Mouse (Mus musculus) CD4-positive, CD25-positive, alpha-beta regulatory T cell, adult 2 months (primary cell): ENCODE data around the gene Postn.

Experiments used
- DNase-seq: peaks from one replicate; pipeline ENCODE4 v3.0.0-alpha.2; 2012; ENCODE audit warnings: low read depth, low spot score

Postn gene

DNA sequence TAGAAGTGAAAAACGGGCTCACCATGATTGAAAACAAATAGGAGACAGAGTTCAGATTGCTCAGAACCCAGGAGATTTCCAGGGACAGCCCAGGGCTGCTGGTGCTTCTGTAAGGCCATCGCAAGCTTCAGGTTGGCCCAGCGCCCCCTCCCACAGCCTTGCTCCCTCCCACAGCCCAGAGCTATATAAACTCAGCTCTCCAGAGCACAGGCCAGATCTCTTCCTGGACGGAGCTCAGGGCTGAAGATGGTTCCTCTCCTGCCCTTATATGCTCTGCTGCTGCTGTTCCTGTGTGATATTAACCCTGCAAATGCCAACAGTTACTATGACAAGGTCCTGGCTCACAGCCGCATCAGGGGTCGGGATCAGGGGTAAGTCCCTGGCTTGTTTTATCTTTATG is at the start of gene Postn:
TSS of gene Postn (plus strand) at position 213 of the 400 bp plus-strand sequence.
- DNase-seq, result no peak

DNA sequence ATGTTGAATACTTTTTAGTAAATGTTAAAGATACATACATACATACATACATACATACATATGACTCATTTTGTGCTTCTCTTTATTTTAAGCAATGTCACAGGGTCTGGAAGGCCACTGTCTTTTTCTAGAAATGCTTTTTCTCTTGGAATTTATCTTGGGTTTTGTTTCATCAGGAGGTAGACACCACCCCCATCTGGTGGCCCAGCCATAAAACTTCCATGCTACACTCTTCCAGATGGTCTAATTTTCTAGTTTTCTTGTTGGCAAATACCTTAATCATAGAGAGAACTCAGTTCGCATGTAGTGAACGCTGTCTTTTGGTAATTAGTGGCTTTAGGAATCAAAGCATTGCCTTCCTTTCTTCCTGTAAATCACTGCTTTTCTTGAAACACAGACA is 46.9 kb upstream of the Postn start:
- no peak for DNase-seq

DNA sequence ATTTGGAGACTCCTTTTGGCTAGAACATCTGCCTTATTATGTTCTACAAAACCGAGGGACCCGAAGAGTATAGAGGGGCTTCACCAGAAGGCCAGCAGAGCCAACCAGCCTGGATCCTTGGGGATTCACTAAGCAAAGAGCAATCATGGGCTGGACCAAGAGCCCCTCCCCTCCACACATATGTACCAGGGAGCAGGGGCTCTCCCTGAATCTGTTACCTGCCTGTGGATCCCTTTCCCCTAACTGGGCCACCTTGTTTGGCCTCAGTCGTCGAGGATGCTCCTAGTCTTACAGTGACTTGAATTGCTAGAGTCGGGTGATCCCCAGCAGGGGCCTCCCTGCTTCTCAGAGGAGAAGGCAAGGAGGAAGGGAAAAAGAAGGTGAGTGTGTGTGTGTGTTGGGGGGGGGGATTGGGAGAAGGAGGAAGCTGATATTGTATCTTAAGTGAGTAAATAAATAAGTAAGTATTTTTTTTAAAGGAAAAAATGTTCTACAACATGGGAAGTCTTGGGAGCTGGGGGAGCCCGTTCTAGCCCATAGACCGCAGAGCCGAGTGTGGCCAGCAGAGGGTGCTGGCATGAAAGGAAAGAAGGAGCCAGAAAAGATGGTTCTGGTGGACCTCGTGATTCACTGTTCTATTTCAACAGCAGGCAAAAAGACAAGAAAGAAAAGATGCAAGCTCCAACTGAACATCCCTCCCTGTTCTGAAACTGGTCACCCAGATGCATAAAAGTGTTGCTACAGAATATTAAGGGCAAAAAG is 7.8 kb upstream of the Postn start:
- peak; percentile 75 for DNase-seq

DNA sequence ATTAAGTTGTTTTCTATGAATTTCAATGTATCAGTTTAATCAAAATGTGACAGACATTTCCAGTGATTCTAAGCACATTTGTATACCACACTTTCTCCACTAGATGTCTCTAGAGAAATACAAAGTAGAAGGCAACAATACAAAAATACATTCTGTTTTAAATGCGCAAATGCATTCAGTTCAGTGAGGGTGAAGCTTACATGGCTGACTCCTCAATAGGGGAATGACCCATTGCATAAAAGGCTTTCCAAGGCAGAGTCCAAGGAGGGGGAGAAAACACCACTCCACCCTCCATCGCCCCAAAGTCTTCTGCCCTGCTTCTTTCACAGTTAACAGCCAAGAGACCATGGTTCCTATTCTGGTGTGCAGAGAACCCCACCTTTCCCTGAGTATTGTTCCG is 3.3 kb upstream of the Postn start:
- DNase-seq, result peak; percentile 42

DNA sequence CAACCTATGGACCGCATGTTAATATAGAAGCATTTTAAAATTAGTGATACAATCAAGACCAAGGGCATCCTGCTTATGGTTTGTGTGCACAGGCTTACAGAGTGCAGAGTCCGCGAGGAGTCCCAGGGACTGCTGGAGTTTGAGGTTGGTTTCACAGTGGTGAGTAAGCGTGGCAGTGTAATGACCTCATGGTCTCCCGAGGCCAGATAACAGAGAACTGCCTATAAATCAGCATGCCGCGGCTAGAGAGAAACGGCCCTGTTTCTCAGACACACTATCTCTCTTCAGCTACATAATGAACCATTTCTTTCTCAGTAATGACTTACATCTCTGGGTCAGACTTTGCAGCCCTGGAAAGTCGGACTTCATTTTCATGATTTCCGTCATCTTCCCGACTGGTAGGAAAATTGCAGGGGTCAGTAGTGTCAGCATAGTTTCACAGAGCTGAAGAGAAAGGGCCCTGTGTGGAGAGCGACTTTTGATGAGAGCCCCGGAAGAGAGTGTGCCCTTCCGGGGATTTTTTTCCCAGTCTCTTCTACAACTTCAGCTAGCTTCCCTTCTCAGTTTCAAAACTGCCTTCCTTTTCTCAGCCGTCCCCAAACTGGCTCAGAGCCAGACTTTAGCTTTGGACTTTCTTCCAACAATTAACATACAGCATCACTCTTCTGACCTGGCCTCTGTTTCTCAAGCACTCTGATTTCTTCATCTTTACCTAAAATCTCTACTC is 2.3 kb upstream of the Postn start:
- DNase-seq, result no peak

DNA sequence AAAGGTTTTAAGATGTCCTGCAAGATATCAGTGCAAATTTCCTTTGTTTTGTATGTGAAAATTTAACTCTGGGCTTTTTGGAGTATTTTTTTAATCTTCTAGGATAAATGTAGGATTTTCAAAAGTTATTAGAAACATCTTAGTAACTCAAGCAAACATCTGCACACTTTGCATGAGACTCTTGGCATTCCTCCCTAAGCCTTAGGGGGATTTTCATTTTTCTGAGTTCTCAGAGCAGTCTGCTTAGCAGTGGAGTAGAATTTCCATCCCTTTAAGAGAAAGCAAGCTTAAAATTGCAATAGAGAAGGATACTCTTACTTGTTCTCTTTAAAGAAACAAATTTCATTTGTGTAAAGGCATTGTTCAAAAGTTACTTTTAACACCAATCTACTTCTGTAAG is 747 bp downstream of the Postn start:
- no peak for DNase-seq

DNA sequence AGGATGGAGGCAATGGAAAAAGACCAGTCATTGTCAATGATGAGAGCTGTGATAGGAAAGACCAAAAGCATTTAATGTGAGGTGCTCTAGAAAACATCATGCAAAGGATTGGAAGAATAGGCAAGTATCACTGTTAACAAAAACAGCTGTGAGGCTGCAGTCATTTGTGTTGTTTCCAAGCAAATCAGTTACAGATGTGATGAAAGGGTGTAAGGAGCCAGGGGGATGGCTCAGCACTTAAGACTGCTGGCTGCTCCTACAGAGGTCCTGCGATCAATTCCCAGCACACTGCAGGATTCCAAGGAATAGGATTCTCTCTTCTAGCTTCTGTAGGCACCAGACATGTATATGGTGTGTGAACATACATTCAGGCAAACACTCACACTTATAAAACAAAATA is 10.1 kb downstream of the Postn start:
- DNase-seq, result no peak

DNA sequence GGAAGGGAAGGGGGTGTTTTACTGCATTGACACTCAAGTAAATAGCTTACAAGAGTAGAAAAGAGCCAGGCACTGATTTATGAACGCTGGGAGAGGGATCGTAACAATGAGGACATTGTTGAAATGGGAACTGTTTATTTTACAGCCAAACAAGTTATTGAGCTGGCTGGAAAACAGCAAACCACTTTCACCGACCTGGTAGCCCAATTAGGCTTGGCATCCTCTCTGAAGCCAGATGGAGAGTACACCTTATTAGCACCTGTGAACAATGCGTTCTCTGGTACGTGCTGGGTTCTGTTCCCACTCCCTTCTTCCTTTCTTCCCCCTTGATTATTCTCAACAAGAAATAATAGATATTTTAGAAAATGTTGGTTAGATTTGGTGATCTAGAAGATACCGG is 11.7 kb downstream of the Postn start:
- no peak for DNase-seq

DNA sequence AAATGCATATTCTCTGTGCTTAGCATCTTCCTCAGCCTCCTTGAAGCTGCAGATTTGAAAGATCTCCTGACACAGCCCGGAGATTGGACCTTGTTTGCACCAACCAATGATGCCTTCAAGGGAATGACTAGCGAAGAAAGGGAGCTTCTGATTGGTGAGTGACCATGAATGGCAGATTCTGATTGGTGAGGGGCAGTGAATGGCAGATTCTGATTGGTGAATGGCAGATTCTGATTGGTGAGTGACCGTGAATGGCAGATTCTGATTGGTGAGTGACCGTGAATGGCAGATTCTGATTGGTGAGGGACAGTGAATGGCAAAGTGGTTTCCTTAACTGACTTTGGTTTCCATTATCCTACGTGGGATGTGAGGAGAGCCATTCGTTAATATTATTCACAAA is 15.1 kb downstream of the Postn start:
- no peak for DNase-seq

DNA sequence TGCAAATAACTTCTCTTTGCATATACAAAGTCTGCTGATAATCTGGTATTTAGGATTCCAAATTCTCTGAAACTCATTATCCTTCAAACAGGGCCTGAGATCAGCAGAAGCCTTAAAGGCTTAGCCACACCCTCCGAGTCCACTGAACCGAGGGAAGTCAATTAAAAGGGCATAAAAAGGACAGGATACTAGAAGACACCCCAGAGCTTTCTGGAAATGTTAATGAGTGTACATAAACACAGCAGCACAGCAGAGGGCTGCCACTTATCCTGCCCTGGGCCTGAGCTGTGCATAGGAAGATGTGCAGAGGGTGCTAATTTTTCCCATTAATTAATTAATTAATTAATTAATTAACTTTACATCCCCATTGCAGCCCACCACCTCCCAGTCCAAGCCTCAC is 16.7 kb downstream of the Postn start:
- DNase-seq, result no peak

DNA sequence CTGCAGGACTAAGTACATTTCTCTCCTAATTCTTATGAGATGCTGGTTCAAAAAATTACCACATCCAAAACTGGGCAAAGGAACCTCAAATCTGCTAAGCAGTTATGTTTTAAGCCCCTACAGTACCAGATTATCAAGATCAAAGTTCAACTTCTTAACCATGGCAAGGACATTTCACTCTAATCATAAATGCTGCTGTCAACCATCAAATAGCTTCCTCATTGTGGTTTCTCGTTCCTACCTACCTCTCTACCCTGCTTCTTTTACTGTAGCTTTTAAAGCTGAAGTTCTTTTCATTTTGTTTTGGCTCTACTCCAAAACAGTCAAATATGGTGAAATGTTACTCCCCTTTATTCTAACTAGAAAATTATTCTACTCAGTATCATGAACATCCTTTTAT is 17.2 kb downstream of the Postn start:
- no peak for DNase-seq

DNA sequence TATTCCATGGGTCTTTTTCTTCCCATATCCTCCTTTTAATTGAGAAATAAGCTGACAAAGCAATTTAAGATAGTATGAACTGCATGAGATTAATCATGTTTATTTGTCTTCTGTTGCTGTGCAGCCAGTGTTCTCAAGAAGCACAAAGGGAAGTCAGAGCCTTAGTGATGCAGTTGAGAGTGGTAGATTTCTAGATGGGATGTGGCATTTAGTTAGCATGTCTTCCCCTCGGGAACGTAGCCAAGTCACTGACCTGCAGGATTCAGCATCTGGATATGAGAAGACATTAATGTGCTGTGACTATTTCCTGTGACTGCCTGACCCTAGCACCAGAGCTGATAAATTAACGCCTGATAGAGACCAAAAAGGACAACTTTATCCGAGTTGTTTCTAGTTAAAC is 19.1 kb downstream of the Postn start:
- no peak for DNase-seq

DNA sequence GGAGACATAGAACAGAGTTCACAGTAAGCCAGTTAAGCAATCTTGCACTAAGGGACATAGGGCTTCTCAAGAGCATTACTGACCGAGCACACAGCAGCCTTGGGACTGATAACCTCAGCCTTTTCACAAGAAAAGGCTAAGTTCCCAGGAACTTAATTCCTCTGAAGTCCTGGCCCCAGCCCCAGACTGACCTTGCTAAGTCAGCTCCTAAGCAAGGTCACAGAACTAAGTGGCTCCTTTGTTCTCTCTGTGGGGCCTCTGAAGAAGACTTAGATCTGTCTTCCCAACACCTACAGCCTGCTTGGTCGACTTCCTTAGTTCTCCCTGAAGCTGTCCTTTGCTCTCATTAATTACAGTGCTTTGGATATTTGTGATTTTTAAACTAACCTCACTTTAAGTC is 38.4 kb downstream of the Postn start:
- DNase-seq, result peak; percentile 12

DNA sequence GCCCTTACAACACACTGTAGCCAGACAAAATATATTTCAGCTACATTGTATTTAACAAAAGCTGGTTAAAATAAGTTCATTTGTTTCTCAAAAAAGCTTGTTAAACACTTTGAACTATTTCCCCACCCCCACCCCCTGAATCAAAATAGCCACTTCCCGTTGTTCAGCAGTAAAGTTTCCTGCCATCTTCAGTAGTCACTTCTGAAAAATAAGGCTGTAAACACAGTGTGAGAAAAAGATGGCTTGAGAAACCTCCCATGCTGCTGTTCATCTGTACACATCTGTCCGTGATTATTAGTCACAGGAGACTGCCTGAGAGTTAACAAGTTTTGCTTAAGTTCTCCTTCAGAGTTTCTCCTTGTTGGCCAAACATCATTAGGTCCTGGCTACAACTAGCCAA is 39.0 kb downstream of the Postn start:
- peak; percentile 66 for DNase-seq

DNA sequence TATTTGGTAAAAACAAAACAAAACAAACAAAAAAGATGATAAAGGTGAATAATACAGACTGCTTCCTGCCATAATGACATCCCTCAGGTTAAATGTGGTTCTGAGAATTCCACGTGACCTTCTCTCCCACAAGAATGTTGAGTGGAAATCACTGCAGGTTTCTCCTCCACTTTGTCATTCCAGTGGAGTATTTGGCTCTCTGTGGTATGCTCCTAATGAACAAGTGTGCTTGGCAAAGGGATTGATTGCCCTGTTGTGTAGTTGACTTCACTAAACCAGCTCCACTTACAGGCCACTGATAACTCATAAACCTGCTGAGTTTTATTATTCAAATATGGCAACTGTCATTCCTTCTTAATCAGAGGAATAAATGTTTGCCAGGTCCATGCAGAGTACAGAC is 39.7 kb downstream of the Postn start:
- no peak for DNase-seq

DNA sequence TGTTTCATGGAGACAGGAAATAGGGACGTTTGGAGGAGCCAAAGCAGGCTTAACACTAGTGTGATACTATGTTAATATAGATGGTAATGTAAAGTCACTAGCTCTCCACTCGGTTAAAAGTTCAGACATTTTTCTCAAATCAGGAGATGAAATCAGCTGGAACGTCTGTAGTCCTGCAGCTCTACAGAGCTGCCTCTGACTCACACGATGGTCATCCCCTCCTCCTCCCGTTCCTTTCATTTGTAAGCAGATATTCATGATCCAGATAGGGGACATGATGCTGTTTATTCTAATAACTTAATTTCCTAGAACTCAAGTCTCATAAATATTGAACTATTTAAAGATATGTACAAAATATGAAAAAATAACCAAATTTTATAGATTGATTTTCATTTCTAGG is 40.8 kb downstream of the Postn start:
- DNase-seq, result no peak

DNA sequence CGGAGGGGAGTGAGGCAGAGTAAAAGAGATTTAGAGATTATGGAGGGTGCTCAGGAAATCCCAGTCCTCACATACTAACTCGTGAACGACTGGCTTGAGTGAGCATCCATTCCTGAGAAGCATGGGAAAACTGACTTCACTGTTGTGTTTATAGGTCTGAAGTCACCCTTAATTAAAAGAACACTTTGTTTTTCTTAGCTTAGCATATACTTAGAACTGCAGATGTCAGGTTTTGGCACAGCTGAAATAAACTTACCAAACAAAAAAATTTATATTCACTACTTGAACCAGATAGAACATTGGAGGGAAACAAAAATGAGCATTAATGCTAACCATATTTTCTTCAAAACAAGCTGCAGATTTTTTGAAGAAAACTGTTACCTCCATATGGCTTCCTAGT is 42.9 kb downstream of the Postn start:
- DNase-seq, result no peak

DNA sequence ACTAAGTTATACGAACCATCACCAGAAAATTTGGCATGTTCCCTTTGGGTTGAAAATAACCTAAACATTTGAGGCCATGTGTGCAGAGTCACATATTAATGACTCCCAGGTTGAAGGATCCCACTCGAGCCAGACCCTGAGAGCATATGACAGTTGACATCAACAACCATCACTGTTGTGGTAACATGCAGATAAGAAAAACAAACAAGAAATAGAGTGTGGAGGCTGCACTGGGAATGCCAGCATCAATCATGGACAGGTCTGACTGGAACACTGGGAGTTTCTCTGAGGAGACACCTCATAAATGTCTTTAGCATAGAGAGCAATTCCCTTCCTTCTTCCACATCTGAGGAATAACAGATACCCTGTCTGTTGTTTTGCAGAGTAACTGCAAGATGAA is 45.7 kb downstream of the Postn start:
- no peak for DNase-seq

DNA sequence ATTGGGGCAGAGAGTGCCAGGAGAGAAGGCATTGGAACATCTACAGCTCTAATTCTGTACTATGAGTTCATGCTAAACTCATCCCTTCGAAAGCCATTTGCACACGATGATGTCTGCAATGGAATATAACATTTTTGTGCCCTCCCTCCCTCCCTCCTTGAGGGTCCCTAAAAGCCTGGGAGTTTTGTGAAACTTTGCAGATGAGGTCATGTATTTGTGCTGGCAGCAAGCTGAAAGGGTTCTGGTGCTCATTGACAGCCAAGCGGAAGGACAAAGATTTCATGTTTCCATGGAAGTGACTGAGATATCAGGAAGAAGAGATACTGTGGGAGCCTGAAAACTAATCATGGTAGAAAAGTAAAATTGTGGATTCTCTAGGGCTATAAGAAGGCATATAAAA is 50.1 kb downstream of the Postn start:
- DNase-seq, result no peak

DNA sequence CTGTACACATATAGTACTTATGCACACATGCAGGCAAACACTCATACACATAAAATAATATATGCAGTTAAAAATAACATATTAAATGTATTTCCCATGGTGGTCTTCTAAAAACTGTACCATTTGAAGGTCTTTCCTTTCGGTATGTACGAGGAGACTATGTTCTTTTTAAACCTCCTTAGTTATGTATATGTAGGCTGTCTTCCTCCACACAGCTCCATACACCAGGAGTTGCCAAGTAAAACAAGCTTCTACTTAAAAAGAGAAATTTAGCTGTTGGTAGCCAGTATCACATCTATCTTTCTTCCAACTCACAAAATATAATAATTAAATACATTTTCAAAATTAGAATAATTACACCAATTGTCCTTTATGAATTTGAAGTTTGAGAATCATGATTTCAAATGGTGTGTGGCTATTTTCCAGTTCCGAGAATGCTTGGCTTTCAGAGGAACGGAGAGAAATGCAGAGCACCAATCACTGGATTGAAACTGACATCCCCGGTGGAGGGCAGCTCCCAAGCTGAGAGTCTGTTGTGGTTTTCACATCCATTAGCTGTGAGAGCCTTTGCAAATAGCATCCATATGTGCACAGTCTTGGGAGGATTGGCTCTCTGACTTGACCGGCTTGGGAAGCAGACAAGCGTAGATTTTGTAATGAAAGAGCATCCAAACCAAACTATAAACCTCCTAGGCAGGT is 52.1 kb downstream of the Postn start:
- no peak for DNase-seq

DNA sequence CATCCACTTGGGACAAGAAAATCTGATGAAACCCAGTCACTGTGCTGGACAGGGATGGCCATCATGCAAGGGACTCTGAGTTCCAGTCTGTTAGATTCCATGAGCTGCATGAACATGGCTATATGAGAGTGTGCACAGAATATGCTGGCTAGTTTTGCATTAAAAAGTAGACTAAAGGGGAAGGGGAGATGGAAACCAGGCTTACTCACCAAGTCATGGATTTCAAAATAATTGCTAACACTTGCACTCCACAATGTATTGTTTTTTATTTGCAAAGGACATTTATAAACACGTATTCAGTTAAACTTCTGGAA is 52.6 kb downstream of the Postn start:
- no peak for DNase-seq

DNA sequence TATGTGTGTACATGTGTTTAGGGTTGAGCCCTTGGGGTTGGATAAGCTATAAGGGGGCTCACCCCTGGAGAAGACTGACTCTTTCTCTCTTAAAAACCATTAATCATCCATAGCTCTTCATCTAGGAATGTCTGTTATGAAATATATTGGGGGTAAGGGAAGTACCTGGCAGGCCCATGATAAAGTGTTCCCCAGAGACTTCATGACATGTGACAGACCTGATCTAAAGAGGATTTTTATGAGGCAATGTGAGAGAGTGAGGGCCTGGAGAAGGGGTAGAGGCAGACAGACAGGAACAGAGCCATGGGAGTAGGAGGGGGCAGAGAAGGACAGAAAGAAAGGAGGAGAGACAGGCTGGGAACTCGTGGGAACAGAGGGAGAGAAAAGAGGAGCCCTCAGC is 53.5 kb downstream of the Postn start:
- DNase-seq, result no peak

DNA sequence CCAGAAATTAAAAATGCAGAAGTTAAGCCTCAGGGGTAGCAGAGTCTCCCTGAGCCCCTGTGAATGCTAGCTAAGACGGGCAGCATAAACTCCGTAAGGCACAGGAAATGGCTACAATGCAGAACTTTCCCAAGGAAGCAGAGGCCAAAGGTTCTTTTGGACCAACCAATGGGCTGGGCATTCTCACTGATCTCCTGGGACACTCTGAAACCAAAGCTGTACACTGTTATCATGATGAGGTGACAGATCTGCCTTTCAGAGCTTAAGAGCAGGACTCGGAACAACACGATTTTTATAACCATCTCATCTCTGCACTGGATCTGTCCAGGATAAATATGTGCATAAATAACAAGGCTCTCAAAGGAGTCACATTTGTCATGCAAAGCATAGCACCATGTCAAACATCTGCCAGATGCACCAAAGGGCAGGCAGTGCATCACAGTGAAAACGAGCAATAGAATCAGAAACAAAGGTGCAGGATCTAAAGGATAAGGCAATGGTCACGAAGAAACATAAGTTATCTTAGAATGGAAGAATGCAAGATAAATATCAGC is 57.0 kb downstream of the Postn start:
- no peak for DNase-seq
